Mouse (Mus musculus): ENCODE measurements around the gene Ccr10.
"Not testable (repeated sequence)": the region's sequence is repeated elsewhere in the genome, so short reads cannot be mapped to it uniquely, and the experiment has no call there.

Ccr10 gene

DNA sequence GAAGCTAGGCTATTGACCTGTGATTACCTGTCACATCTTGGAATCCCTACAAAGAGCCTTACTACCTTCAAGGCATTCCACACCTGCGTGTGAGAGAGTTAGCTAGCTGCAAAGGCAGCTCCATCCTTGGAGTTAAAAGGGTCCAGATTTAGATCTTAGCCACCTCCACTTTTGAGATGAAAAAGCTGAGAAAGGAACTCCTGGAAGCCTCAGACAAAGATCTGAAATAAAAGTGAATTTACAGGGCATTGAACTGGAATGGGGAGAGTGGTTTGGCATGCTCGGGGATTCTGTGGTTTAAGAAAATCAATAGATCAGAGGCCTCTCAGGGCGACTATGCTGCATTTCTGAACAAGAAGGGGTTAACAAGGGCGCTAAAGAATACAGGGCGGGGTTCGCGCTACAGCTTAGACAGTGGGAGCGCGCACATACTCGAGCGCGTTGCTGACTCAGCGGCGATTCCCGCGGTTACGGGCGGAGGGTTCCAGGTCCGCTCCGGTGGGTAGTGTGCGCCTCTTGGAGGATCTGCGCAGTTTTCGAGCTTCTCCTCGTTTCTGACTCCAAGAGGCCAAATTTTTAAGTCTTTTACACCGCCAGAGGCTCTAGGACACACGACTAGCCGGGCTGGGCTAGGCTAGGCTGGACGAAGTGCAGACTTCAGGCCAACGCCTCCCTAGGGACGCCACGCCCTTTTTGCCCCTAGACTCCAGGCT, 3.4 kb downstream of the Ccr10 start:
- peak; percentile 73 to 80 for DNase-seq (ENCODE audit: low spot score in 2 of 2)

DNA sequence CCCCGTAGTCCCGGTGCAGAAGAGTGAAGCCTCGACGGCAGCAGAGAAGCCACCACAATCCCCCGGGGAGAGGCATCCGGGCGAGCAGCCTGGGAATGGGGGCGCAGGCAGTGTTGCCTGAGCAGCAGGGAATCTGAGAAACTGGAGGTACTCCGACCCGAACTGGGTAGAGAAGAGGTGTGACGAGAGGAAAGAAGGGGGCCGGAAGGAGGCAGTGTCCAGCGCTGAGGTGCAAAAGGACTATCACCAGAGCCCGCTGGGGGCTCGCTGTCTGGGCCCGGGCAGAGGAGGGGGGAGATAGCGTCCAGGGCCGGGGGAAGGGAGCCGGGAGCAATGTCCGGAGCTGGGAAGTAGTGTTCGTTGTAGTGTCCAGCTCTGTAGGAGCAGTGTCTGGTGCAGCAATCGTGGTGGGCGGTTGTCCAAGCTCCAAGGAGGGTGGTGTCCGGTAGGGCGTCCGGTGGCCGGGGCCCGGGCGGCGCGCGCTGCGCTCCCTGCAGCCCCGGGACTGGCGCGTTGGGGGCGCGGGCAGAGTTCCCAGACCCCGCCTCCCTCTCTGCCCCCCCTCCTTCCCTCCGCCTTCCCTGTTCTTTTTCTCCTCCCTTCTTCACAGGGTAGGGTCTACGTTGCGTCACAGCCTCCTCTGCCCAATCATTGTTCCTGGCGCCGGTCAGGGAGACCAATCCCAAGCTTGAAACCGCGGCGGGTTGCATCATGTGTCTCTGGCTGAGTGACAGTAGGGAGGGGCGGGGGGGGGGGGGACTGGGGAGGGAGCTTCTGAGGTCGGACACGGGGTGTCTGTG, 4.2 kb downstream of the Ccr10 start, which contains the start of gene Plekhh3:
Gene Plekhh3 (minus strand): TSS at position 541 of the 800 bp plus-strand sequence.
- DNase-seq (ENCODE audit: low spot score in 2 of 2) = peak; percentile 96

- DNase-seq (ENCODE audit: low spot score in 2 of 2) = no peak
These were observed 4.9 kb downstream of the Ccr10 start, which contains the start of gene Cntnap1 for GRCm38 (mm10) chr11:101170354-101170810. Gene Cntnap1 (plus strand): TSS chr11:101170523.

DNA sequence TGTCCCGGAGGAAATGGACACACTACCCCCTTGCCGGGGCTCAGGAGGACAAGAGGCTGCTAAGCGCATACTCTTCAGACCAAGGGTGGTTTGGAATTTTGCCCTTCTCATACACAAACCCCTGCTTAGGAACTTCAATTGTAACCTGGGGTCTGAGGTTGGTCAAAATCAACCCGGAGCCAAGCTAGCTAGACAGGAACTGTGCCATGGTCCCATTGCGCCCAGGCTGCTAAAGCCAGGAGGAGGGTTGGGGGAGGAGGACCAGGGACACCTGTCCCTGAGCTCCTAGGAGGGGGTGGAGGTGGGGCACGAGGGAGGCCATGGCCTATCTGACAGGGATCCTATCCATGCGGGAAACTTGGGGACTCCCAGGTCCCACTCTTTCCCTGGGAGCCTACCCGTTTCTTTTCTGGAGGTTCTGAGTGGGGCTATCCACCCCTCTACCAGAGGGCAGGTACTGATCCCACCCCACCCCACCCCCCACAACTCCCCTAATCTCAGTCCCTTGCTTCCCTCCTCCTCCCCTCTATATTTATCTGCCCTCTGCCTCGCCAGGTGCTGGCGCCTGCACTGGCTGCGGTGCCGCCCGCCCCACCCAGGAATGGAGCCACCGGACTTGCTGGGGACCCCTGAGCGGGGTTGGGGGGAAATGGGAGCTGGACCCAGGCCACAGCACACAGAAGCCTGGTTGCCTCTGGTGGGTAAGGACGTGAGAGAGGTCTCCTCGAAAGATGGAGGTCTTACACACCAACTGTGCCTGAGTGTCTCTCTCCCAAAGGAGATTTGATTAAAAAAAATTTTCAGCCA, 5.7 kb downstream of the Ccr10 start:
- DNase-seq (ENCODE audit: low spot score in 2 of 2) = no peak

- no peak for DNase-seq (ENCODE audit: low spot score in 2 of 2)
These were observed 6.8 kb downstream of the Ccr10 start for GRCm38 (mm10) chr11:101168301-101168980.

DNA sequence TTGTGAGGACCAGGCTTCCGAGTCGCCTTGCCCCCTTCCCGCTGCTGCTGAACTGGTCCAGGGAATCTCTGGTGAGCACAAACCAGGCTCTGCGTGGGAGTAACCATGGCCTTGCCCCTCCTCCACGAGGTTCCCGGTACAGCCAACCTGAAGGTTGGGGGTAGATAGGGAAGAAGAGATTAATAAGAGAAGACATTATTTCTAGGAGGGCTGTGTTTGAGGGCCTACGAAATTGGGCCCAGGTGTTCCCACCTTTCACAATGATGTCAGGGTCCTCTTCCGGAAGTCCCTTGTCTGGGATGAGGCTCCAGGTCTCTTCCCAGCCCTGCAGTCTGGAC, 7.3 kb downstream of the Ccr10 start:
- DNase-seq (ENCODE audit: low spot score in 2 of 2) = no peak

- no peak for DNase-seq (ENCODE audit: low spot score in 2 of 2)
These were observed 7.9 kb downstream of the Ccr10 start for GRCm38 (mm10) chr11:101167211-101167962.

DNA sequence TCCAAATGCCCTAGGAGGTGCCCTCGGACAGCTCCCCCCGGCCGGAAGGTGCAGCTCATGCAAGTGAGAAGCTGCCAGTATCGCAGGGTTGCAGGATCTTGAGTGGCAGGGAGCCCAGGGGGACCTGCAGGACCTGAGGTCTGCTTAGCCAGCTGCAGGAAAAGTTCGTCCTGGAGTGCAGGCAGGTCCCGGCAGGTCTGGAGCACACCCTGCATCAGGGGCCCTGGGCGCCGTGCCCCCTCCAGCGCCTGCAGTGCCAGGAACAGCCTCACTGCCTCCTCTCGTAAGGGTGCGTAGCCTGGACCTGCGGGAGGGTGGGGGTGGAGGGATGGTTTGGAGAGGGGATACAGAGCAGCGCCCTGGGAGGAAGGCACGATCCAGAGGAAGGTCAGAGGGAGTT, 8.9 kb downstream of the Ccr10 start:
- no peak for DNase-seq (ENCODE audit: low spot score in 2 of 2)

GRCm38 (mm10) chr11:101164677-101165580, 10.3 kb downstream of the Ccr10 start:
- no peak for DNase-seq (ENCODE audit: low spot score in 2 of 2)

- no peak for DNase-seq (ENCODE audit: low spot score in 2 of 2)
These were observed 10.9 kb downstream of the Ccr10 start for GRCm38 (mm10) chr11:101164351-101164665.

DNA sequence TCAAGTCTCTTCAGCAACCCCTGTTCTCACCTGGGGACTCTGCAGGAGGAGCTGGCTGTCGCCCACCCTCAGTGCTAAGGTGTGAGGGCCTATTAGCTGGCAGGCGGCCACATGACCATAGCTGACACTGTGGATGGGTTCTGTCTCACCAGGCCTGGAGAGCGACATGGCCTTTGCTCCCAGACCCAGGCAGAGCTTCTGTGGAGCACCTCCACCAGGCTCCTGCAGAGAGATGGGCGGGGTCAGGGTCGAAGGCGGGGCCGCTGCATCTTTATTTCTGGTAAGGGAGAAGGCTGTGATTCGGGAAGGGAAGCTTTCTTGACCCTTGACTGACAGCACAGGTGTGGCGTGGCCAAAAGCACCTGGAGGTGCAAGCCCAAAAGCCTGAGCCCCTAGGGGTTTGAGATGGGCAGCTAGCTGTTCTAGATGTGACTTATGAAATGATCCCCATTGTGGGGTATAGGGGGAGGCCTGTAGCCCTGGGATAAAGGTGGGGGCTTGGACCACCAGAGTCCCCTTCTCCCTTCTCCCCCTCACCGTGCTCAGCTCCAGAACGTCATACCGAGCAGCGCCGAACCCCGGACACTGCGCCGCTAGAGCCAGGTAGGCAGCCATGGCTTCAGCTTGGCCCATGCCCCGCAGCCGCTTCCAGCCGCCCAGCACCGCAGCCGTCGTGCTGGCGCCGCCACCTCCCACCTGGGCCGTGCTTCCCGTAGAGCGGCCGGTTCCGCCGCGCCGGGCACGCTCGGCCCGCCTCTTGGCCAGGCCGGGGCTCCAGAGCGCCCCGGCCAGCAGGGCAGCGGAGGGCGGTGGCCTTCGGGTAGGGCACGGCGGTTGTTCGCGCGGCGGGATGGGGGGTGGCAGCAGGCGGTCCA, 11.5 kb downstream of the Ccr10 start:
- no peak for DNase-seq (ENCODE audit: low spot score in 2 of 2)

DNA sequence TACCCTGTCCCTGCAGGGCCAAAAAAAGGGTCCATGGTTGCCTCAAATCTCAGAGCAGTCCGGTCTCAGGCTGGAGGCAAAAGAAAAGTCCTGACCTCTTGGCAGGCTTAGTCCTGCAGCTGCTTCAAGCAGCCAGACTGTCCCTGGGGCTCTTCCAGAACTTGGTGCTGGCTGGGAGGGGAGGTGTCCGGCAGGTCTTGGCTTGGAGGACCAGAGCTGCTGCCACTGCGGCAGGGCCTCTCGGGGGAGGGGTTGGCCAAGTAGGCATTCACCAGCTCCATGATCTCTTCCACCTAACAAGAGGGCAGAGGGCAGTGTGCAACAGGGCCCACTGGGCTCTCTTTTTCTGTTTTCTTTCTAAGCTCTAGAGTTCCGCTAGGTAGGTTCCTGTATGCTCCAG, 12.5 kb downstream of the Ccr10 start:
- peak in 1 of 2 experiments; percentile 28 for DNase-seq (ENCODE audit: low spot score in 2 of 2)

GRCm38 (mm10) chr11:101162301-101162700, 12.9 kb downstream of the Ccr10 start:
- no peak for DNase-seq (ENCODE audit: low spot score in 2 of 2)

GRCm38 (mm10) chr11:101161551-101161950, 13.7 kb downstream of the Ccr10 start:
- no peak for DNase-seq (ENCODE audit: low spot score in 2 of 2)

- not testable (repeated sequence) for DNase-seq (ENCODE audit: low spot score in 2 of 2)
These were observed 14.2 kb downstream of the Ccr10 start for GRCm38 (mm10) chr11:101160981-101161505.

GRCm38 (mm10) chr11:101160151-101160550, 15.1 kb downstream of the Ccr10 start:
- DNase-seq (ENCODE audit: low spot score in 2 of 2) = not testable (repeated sequence)

- DNase-seq (ENCODE audit: low spot score in 2 of 2) = peak; percentile 84 to 90
These were observed 19.4 kb downstream of the Ccr10 start, which contains the start of gene Tubg2 for GRCm38 (mm10) chr11:101155728-101156371. Gene Tubg2 (plus strand): TSS chr11:101155907.

GRCm38 (mm10) chr11:101155151-101155550, 20.1 kb downstream of the Ccr10 start:
- no peak for DNase-seq (ENCODE audit: low spot score in 2 of 2)

Data from right cerebral cortex, adult 2 months (tissue).